Mouse (Mus musculus): ENCODE measurements around the gene Etv6.

Gene Etv6

DNA sequence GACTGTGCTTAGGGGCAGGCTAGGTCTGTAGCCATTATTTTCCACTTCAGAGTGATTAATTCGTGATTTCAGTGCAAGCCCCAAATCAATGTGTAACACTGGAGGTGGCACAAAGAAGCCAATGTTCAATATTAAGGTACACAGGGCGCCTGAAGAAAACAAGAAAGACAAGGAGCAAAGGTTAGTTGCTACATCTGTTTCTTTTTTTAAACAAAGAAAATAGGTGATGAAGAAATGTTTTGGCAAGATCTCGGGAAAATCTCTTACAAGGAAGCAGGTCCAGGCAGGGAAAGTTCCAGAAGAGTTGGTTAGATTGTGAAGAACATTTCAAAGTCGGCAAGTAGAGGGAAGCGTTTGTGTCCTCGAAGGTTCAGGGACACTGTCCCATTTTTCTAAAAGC is 39.5 kb downstream of the Etv6 start:
- DNase-seq (ENCODE audit: low spot score): no peak

DNA sequence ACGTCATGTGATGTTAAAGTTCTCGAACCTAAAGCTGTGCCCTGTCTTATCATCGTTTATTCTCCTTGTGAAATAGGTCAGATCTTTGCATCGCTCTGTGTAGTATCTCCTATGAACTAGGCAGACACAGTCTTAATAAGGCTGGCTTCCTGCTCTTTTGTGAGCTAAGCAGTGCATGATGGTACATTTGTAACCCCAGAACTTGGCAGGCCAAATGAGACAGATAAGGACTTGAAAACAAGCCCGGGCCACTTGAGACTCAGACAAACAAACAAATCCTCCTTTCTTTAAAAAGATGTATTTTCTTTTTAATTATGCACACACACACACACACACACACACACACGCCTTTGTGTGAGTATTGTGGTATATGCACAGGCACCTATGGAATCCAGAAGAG is 42.5 kb downstream of the Etv6 start:
- no peak for DNase-seq (ENCODE audit: low spot score)

DNA sequence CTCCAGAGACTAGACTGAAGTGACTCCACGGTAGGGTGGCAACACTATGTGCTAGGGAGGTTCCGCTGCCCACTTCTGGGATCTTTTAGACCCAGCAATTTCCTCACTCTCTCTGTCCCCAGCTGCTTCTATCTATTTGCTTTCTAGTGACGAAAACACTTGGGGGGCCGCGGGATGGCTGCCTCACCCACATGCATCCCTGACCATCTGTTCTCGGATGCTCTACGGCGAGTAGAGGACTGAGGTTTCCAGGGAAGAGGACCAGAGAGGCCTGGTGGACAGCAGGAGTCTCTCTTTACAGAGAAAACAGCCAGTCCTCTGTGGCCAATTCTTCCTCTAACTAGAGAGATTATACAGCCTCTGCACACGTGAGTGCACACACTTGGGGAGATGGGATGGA is 43.6 kb downstream of the Etv6 start:
- no peak for DNase-seq (ENCODE audit: low spot score)

DNA sequence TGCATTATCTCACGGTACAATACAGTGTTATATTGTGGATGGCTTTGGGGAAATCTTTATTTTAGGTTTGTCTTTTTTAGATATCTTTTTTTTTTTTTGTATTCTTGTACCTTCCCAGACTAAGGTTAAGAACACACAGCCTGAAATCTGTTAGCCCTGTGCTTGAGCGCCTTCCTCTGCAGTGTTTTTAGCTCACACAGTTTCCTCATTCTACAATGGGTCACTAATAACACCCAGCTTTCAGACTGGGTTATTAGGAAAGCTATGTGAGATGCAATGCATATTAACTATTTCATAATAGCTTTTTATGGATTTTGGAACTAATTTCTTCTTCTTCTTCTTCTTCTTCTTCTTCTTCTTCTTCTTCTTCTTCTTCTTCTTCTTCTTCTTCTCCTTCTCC is 44.1 kb downstream of the Etv6 start:
- no peak for DNase-seq (ENCODE audit: low spot score)

DNA sequence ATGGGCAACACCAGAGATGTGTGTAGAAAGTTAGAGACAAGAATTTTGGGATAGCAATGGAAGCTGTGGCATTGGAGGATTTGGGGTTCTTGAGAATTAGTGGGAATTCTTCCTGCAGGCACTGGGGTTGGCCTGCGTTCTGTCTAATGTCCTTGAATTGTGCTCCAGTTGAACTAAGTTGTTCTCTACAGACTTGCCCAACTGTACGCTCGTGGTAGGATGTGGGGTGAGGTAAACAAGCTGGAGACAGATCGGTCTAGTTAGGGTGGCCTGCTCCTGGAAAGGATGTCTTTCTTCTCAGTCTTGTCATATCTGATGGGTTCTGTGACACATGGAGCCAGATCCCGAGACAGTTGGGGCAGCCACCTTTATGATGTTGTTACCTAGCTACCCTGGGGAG is 45.4 kb downstream of the Etv6 start:
- DNase-seq (ENCODE audit: low spot score): no peak

DNA sequence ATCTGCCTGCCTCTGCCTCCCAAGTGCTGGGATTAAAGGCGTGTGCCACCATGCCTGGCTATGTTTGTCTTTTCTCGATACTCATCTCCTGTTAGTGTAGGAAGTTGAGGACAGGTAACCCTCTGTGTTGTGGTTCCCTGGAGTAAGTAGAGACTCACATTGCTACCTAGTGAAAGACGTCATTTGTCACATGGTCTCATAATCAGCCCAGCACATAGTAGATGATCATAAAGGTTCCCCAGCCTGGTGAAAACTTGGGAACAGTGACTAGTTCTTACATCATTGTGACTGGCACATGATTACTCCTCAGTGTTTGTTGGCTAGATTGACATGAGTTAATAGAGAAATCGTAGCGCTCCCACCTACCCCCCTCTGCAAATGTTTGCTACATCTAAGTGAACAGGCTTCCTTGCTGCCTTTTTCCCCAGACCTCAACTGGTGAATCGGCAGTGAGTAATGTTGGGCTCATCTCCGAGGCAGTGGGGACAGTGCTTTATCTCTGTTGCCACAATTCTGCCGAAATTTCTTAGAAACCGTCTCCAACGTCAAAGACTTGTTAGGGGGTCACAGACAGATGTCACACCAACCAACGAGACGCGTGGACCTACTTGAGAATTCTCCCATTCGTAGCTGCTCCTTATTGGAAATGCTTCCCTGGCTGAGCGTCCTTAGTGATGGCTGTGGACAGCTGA is 46.9 kb downstream of the Etv6 start:
- DNase-seq (ENCODE audit: low spot score): no peak

DNA sequence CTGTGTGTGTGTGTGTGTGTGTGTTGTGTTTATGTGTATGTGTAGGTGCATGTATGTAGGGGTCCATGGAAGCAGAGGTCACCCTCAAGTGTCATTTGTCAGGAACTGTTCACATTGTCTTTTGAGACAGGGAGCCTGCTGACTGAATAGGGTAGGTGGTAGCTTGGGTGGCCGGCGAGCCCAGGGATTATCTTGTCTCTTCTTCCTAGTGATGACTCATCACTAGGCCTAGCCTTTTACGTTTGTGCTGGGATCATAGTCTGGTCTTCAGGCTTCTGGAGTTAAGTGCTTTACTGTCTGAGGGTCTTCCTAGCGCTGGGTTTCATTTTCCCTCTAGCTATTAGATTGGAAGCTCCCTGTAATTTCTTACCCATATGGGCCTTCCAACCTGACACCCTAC is 47.9 kb downstream of the Etv6 start:
- DNase-seq (ENCODE audit: low spot score): no peak

DNA sequence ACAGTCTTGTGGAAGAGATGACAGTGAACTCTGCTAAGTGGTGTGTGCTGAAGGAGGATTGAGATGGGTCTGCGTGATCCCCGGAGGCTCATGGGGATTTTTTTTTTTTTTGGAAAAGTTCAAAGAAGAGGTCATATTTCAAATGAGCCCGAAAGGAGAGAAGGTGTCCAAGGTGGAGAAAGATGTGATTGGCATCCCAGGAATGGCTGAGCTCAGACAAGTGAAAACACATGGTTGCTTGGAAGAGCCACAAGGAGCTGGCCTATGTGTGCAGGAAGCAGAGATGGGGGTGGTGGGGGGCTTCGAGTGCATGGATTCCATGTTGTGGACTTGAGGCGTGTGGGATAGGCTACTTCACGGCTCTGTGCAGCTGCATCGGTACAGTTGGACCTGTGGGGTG is 50.9 kb downstream of the Etv6 start:
- DNase-seq (ENCODE audit: low spot score): no peak

DNA sequence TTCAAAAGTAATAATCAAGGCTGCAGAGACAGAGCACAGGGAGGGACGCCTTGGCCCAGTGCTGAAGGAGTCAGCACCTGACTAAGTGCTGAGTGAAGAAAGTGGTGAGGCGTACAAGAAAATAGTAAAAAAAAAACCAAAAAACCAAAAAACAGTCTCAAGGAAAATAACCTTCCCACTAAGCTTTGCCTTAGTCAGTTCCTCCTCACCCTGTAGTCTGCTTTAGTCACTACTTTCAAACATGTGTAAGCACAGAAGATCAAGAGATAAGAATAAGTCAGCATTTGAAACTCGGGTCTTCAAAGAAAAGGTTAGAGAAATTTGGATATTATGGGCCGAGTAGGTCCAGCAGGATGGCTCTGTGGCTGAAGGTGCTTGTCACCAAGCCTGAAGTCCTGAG is 52.2 kb downstream of the Etv6 start:
- no peak for DNase-seq (ENCODE audit: low spot score)

DNA sequence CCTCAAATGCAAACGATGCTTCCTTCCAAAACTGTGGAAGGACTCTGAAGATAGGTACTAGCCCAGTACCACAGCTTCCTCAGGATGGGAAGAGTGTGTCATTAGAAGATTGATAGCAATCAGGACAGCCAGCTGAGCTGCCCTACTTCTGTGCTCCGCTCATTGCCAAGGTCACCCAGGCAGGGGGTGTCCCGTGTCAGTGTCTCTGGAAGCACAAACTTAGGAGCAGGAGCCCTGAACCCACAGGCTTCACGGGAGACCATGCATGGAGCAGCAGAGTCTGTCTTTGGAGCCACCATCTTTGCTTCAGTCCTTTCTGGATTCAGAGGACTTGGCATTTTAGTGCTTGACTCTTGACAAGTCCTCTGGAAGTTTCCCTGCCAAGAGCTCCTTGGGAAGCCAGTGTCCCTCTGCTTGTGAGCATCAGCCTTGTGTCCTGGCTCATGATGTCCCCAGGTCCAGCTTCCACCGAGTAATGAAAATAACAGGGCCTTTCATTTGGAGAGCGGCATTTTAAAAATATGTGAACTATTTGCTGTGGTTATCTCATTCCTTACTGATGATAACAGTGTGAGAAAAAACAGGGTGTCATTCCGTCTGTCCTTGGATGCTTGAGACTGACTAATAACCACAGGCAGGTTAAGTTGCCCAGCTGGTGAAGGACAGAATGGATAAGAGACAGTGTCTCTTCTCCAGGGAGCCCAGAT is 54.3 kb downstream of the Etv6 start:
- no peak for DNase-seq (ENCODE audit: low spot score)

DNA sequence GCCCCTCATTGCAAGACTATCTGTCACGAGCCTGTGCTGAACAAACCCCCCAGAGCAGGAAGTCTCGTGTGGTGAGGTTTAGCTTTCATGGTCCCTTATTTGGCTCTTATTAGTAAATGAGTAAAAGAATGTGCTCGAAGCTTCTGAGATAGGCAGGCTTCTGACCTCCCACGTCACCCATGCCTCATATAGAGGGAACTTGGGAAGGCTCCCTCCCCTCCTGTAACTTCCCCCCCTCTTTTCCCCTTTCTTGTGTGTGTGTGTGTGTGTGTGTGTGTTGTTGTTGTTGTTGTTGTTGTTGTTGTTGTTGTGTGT is 54.8 kb downstream of the Etv6 start:
- DNase-seq (ENCODE audit: low spot score): no peak

DNA sequence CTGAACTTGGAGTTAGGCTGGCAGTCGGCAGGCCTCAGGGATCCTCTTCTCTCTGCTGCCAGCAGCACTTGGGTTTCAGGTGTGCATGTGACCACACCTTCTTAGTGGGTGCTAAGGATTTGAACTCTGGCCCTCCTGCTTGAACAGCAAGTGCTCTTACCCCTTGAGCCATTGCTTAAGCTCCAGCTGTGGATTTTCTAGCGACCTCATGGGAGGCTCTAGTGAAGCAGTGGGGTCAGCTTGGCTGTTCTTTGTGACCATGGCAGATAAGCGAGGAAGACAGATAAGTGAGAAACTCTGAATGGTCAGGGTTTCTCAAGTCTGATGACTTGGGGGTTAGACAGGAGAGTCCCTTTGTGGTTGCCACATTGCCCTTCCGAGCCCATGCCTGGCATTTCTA is 55.4 kb downstream of the Etv6 start:
- no peak for DNase-seq (ENCODE audit: low spot score)

DNA sequence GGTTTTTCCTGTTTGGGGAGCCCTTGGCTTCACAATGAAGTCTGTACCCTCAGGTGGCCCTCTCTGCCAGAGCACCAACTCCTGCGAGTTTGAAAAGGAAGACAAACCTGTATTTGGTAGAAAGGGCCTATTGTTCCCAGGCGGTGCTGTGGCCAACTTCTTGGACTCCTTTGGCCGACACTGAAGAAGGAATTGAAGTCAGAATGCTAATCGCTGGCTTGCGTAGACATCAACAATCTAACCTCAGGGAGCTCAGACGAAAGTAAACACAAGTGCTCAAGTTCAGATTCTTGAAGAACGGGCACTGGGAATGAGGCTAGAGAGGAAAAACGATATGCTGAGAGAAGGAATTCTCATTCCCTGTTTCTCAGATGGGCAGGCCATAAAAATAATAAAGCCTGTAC is 55.9 kb downstream of the Etv6 start:
- DNase-seq (ENCODE audit: low spot score): no peak

DNA sequence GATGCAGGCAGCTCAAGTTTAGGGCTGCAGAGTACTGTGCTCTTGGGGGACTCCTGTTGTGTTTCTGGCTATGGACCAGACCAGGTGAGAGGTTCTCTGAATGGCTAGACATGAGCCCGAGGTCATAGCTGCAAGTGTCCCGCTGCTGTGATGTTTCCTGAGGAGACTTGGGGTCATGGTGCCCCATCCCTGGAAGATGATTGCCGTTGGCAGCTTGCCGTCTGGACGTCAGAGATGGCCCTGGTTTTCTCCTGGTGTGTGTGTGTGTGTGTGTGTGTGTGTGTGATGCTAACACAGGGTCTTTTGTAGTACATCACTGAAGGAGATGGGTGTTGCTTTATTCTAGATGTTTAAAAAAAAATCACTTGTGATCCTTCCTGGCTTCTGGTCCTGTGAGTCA is 58.6 kb downstream of the Etv6 start:
- no peak for DNase-seq (ENCODE audit: low spot score)

DNA sequence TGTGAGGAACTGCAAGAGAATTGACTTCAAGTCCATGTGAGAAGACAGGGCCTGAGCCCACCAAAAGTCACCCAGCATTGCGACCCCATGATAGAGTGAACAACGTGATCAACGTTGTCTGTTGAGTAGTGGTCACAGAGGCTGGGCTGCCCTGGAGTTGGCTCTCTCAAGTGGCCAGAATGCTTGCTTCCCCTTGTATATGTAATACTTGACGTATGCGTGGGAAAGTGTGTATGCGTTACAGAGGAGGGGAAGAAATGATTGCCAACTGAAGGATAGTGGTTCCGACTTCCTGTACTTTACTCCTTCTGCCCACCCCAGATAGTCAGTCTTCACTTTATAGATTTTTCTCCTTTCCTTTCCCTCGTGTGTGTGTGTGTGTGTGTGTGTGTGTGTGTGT is 59.1 kb downstream of the Etv6 start:
- no peak for DNase-seq (ENCODE audit: low spot score)

DNA sequence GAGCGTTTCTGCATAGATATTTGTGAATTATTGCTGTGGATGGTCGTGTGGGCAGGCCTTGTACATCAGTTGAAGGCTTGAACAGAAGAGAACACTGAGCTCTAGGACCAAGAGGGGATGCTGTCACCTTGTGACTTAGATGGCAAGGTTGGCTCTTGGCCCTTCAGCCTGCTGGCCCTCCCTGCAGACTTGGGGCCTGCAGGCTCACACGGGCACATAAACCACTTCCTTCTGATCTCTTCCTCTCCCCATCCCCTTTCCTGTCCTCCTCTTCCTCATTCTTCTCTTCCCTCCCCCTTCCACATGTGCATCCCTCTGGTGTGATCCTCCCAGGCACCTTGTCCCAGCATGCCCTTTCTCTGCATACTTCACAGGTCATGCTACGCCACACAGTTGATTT is 60.1 kb downstream of the Etv6 start:
- DNase-seq (ENCODE audit: low spot score): no peak

DNA sequence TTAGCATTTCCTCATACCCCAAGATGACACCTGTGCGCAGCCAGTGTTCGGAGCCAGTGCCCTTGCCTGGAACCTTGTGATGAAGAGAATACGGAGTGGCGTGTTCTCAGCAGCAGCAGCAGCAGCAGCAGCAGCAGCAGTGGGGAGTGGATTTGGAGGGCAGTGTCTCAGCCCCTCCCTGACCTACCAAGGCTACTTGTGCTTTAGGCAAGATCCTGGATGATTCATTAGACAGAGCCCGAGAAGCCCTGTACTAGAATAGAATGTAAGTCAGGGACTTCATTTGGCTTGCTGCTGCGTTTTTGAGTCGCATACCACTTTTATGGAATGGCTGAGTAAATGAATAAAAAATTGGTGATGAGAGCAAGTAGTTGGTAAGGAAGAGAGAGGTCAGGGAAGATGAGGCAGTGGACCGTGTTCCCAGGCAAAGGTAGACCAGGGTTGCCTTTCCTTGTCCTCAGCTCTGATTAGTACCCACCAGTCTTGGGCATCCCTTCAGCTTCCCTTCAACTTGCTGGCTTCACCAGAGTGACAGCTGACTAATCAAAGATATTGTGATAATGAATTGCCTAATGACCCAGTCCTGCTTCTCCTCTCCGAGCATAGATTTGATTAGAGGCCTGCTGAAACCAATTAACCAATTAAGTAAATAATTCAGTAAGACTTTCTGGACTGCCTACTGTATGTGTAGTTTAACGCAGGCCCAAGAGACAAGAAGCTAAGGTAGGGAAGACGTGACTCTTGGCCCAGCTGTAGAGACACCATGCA is 64.7 kb downstream of the Etv6 start:
- no peak for DNase-seq (ENCODE audit: low spot score)

DNA sequence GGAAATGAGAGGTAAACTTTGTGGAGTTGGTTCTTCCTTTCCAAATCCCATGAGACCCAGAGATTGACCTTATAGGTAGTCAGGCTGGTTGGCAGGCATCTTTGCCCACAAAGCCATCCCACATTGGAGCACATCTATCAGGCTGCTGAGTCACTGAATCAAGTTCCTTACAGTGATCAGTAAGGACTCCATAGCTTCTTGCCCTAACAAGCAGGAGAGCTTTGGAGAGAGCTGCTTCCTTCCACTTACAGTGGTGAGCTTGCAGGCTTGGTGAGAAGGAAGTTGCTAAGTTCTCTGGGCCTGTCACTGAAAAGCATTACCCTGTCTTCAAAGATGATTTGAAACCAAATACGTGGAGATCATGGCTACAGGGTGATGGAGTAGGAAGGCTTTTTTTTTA is 66.9 kb downstream of the Etv6 start:
- no peak for DNase-seq (ENCODE audit: low spot score)

DNA sequence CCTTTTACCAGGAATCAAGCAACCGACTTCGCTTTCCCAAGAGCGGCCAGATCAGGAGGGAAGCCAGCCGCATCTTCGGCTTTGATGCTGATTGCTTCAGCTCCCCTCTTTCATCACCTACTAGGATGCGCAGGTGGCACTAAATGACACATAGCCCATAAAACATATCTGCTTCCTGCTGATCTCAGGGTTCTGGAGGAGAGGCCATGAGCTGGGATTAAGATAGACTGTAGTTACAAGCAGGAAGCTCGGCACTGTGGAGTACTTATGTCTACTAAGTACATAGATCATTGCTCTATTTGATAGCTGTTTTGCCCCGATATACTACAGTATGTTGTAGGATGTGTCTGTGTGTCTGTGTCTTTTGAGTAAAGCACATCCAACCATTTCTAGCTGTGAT is 68.0 kb downstream of the Etv6 start:
- no peak for DNase-seq (ENCODE audit: low spot score)

DNA sequence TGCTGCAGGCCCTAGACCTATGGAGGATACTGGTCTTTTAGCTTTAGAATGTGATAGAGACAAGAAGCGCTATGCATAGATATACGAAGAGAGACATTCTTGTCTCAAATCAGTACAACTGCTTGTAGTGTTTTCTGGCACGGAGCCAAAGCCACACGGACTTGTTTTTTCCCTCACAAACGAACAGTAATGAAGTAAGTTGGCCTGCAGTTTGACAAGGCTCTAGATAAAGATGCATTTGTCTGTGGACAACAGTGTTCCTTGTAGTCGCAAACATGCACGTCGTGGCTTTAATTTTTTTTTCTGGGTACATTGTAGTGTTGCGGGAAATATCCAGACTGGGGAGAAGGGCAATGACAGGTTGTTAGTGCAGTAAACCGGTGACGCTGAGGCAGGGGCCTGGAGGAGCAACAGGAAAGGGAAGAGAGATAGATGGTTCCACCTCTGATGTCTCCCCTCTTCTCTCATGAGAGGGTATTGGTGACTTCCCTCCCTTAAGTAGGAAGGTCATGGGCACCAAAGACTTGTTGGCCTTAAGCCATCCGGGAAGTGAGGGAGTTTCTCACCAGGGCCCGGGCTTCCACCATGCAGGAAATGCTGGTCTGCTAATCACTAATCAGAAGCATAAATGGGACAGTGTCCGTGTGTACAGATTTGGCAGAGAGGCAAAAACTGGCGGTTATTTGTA is 70.2 kb downstream of the Etv6 start:
- peak; percentile 43 for DNase-seq (ENCODE audit: low spot score)

DNA sequence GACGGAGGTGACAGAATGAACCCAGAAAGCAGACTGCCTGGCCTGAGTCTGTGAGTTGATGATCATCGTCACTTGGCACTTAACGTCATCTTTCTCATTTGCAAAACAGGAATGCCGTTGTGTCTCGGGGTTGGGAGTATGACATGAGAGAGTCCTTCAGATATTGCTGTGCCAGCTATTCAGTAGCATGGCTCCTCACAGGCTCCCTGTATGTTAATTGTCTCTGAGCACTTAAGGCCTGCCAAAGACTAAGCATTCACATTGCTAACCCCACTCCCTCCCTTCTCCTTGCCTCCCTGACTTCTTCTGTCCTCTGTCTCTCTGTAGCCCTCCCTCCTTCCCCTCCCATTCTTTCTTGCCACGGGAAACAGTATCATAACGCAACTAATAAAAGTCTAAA is 72.2 kb downstream of the Etv6 start:
- DNase-seq (ENCODE audit: low spot score): no peak

DNA sequence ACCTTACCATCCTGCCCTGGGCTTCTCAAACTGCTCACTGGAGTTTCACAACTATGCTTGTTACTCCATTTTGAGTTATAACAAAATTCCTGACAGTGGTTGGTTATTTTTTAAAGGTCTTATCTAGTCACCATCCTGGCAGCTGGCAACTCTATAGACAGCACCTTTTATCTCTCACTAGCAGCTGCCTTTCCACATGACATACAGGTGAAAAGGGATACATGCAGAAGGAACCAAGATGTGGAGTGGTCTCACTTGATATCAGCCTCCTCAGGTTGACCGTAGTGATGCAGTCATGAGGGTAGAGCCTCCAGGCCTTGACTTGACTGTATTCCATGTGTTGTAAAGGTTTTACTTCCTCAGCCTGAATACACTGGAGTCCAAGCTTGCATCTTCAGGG is 74.2 kb downstream of the Etv6 start:
- no peak for DNase-seq (ENCODE audit: low spot score)

DNA sequence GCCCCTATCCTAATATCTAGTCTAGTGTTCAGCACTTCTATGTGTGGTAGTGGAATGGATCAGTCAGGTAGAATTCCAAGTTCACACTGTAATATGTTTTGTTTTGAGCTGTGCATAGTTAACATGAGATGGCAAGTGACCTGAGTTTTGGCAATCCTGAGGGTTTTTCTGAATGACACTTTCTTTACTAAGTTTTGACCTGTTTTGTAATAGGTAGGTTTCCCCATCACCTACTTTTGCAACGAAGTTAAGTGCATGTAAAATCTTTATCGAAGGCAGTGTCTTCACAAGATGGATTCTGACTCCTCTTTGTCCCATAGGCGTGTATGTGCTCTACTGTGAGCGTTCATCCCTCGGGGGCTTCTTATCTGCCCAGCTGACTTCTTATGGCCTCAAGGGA is 74.7 kb downstream of the Etv6 start:
- DNase-seq (ENCODE audit: low spot score): no peak
